Mouse (Mus musculus): Measurements from ENCODE around the gene Pla2g2f.

DNA sequence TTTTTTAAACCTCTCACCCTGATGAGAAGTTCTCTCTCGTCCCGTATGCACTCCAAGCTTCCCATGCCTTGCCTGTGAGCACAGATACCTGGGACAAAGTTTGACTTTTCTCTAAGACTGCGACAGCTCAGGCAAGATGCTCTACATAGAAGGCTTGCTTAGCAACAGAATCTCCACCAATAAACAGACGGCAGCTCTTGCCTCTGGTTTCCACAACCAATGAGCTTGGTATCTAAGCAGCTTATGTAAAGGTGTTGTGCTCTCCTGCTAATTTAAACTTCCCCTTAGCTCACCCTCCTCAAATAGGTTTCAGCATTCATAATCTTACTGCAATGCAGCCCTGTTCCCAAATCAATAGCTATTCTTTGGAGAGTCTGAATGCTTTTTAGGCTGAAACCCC lies 44.2 kb upstream of the Pla2g2f start:
- no peak for TF ChIP-seq CTCF (IDR thresholded peaks at IDR 0.05)
- no peak for TF ChIP-seq POLR2A (IDR thresholded peaks at IDR 0.05; ENCODE audit: insufficient read depth, low read depth, low read length)
- no peak for TF ChIP-seq EP300 (IDR thresholded peaks at IDR 0.05; ENCODE audit: insufficient read depth, low read depth, low read length)
